Mouse (Mus musculus) liver, adult 2 months (tissue): ENCODE measurements around the gene Rsph9. TPM values are rescaled to one million over a fixed set of nuclear protein-coding genes. Genes with fewer than 3 reads are reported as not detected.

Experiments used
- DNase-seq: peaks from one replicate; pipeline ENCODE4 v3.0.0-alpha.2; 2011; ENCODE audit warnings: low read depth, low spot score; ENCODE audit errors: extremely low read depth
- H3K27ac ChIP-seq: fragments of 200-500 bp; replicated peaks from 2 replicates; pipeline ENCODE4 v1.5.1; 2012; ENCODE audit warnings: low read depth, mild to moderate bottlenecking, control low read depth, inconsistent platforms, low read length; ENCODE audit not compliant: insufficient read depth
- H3K27me3 ChIP-seq: fragments of 200-500 bp; 2 replicates; pipeline ENCODE4 v1.6.1; 2012; ENCODE audit warnings: mild to moderate bottlenecking, moderate library complexity, low read length, inconsistent platforms; ENCODE audit not compliant: control insufficient read depth, insufficient read depth
- H3K36me3 ChIP-seq: fragments of 200-500 bp; 2 replicates; pipeline ENCODE4 v1.6.1; 2012; ENCODE audit warnings: low read length, inconsistent platforms; ENCODE audit not compliant: control insufficient read depth, insufficient read depth
- H3K4me1 ChIP-seq: fragments of 200-500 bp; 2 replicates; pipeline ENCODE4 v1.6.1; 2011; ENCODE audit warnings: low read length; ENCODE audit not compliant: control insufficient read depth, insufficient read depth
- H3K4me3 ChIP-seq: fragments of 200-500 bp; 2 replicates; pipeline ENCODE4 v1.5.1; 2011; ENCODE audit warnings: low read depth, mild to moderate bottlenecking, control low read depth, low read length, moderate library complexity; ENCODE audit not compliant: insufficient read depth
- H3K79me2 ChIP-seq: fragments of 200-500 bp; 2 replicates; pipeline ENCODE4 v1.6.1; 2012; ENCODE audit warnings: inconsistent platforms, mild to moderate bottlenecking, low read length, moderate library complexity; ENCODE audit not compliant: control insufficient read depth, insufficient read depth
- H3K9ac ChIP-seq: fragments of 200-500 bp; 2 replicates; pipeline ENCODE4 v1.6.1; 2012; ENCODE audit warnings: low read depth, mild to moderate bottlenecking, control low read depth, inconsistent platforms, low read length
- CTCF ChIP-seq: fragments of 200-500 bp; IDR thresholded peaks from 2 replicates; pipeline ENCODE4 v1.5.1; 2011; ENCODE audit warnings: low read depth, low read length, control low read depth
- POLR2A ChIP-seq: fragments of 200-500 bp; IDR thresholded peaks from 2 replicates; pipeline ENCODE4 v1.6.1; 2011; ENCODE audit warnings: low read length, control low read depth; ENCODE audit not compliant: insufficient read depth; ENCODE audit errors: extremely low read depth
- WGBS: fragments of 180-500 bp; shearing (Covaris S2); methylation state at CpG from one replicate; pipeline ENCODE4 v1.1.7; 2018; 5-methylcytosine and 5-hydroxymethylcytosine counted together
- polyA plus RNA-seq: library from polyadenylated mRNA; depleted of rRNA; stranded (reverse); fragments of >200 nt; gene quantifications from 2 replicates; pipeline ENCODE4 v1.2.3, GENCODE M21; 2012
- total RNA-seq: library from RNA; depleted of rRNA; stranded (reverse); fragments of >200 nt; gene quantifications from 2 replicates; pipeline ENCODE4 v1.2.3, GENCODE M21; 2014

Gene Rsph9
- total and polyA plus RNA-seq, 2 experiments = 0.83 to 0.93 TPM

DNA sequence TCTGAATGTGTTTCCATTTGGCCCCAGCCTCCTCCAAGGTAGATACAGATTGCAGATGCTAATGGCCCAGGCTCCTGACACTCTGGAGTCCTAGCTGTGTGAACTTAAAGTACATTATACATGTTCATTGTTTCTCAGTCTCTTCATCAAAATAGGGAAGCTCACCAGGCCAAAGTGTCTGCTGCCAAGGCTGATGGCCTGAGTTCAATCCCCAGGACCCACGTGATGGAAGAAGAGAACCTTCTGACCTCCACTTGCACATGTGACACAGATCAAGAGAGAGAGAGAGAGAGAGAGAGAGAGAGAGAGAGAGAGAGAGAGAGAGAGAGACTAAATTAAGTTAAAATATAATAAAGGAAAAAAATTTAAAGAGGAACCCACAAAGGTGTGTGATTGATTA, 52.7 kb downstream of the Rsph9 start:
- Histone ChIP-seq H3K4me3 (no peak overlapping the region), H3K9ac (no peak overlapping the region)
- 35% methylated on average over 1 of the region's 1 CpGs for WGBS

DNA sequence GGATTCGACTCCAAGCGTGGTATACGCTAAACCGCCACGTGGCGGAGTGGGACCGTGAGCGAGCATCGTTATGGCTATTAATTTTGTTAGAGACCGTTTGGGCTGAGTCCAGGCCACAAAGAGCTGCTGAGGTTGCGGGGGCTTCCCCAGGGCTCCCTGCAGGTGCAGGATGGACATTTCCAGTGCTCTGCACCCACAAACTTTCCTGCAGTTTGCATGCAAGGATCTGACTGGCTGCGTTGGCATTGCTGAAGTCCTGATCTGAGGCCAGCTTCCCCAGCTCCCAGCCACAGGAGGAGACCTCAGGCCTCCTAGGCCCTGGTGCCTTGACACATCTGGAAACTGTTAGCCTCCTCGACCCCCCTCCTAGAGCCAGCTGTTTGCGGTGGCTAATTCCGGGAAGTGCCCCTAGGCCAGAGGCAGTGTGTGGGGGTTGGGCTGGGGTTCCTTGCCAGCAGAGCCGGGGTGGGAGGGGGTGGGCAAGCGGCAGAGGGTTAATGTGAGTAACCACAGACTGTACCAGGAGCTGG, 57.6 kb downstream of the Rsph9 start:
- Histone ChIP-seq H3K36me3 (no peaks in the 10 kb centered on the region), H3K27me3 (no peaks in the 10 kb centered on the region), H3K27ac (no peak overlapping the region), H3K4me1 (no peaks in the 10 kb centered on the region), H3K4me3 (no peak overlapping the region), H3K79me2 (no peaks in the 10 kb centered on the region), H3K9ac (no peak overlapping the region)
- TF ChIP-seq CTCF (no peak), POLR2A (no peak)
- no peak for DNase-seq
- WGBS = 70% methylated on average over 17 of the region's 17 CpGs

More for the DNA sequence above, 52.7 kb downstream of the Rsph9 start:
- Histone ChIP-seq H3K36me3 (no peaks in the 10 kb centered on the region), H3K27me3 (no peaks in the 10 kb centered on the region), H3K27ac (no peak overlapping the region), H3K4me1 (no peaks in the 10 kb centered on the region), H3K79me2 (no peaks in the 10 kb centered on the region)
- TF ChIP-seq POLR2A = no peak
- no peak for TF ChIP-seq CTCF
- peak; percentile 65 for DNase-seq

DNA sequence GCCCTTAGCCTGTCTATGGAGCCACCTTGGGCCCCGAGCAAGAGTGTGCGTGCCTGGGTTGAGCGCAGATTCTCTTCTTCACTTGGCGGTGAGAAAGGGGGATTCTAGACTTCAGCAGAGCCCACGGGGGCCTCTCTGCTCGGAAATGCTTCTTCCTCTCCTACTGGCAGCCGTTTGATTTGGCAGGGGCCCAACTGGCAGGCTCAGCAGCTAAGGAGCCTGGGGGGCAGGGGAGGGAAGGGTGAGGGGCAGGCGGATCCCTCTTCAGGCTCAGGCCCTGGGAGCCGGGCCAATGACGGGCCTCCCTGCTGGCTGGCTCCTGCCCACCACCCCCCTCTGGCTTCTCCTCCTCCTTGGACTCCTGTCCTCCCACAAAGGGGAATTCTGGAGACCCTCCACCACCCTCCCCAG, 59.9 kb downstream of the Rsph9 start:
- H3K79me2 ChIP-seq = no peaks in the 10 kb centered on the region
- H3K4me3 ChIP-seq = no peak overlapping the region
- no peak overlapping the region for H3K9ac ChIP-seq
- H3K4me1 ChIP-seq = no peaks in the 10 kb centered on the region
- 36% methylated on average over 10 of the region's 10 CpGs for WGBS
- H3K27ac ChIP-seq = no peak overlapping the region
- TF ChIP-seq POLR2A (no peak), CTCF (no peak)
- no peaks in the 10 kb centered on the region for H3K27me3 ChIP-seq
- no peaks in the 10 kb centered on the region for H3K36me3 ChIP-seq
- DNase-seq = no peak

DNA sequence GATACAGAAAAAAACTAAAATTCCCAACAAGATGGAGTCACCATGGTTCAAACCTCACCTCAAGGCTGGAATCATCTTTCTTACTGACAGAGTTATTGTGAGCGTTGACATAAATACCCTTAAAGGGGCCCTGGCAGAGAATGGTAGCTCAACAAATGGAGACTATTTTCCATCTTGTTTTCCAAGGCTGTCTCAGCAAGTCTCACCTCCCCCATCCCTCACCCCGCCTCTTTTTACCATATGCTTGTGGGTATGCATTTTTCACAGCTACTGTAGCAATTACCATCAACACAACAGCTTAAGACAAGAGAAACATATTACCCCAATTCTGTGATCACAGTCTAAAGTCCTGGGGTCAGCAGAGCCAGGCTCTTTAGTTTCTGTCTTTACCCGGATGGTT, 60.6 kb downstream of the Rsph9 start:
- H3K4me1 ChIP-seq = no peaks in the 10 kb centered on the region
- no peak overlapping the region for H3K9ac ChIP-seq
- H3K27me3 ChIP-seq = no peaks in the 10 kb centered on the region
- H3K36me3 ChIP-seq = no peaks in the 10 kb centered on the region
- WGBS = 87% methylated on average over 3 of the region's 3 CpGs
- H3K27ac ChIP-seq = no peak overlapping the region
- no peaks in the 10 kb centered on the region for H3K79me2 ChIP-seq
- no peak overlapping the region for H3K4me3 ChIP-seq
- no peak for DNase-seq
- no peak for TF ChIP-seq CTCF
- TF ChIP-seq POLR2A = no peak

DNA sequence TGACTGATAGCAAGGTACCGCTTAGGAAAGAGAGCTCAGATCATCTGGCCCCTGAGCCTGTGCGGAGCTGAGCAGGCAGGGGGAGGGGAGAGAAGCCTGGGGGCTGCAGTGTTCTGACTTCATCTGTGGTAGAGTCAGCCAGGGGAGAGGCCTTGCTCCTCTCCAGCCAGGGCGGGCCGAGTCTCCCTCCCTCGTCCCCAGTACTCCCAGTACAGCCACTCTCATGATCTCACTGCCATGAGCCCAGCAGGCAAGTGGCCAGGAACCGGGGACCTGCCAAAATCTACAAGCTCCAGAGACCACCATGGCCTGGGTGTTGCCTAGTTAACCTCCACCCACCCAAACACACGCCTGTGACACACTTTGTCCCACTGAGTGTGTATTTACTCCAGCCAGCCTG, 62.4 kb downstream of the Rsph9 start:
- H3K9ac ChIP-seq = no peak overlapping the region
- no peak overlapping the region for H3K27ac ChIP-seq
- H3K36me3 ChIP-seq = no peaks in the 10 kb centered on the region
- DNase-seq = no peak
- H3K27me3 ChIP-seq = no peaks in the 10 kb centered on the region
- TF ChIP-seq CTCF = no peak
- no peak for TF ChIP-seq POLR2A
- H3K79me2 ChIP-seq = no peaks in the 10 kb centered on the region
- WGBS = 78% methylated on average over 7 of the region's 7 CpGs
- H3K4me1 ChIP-seq = no peaks in the 10 kb centered on the region
- no peak overlapping the region for H3K4me3 ChIP-seq

DNA sequence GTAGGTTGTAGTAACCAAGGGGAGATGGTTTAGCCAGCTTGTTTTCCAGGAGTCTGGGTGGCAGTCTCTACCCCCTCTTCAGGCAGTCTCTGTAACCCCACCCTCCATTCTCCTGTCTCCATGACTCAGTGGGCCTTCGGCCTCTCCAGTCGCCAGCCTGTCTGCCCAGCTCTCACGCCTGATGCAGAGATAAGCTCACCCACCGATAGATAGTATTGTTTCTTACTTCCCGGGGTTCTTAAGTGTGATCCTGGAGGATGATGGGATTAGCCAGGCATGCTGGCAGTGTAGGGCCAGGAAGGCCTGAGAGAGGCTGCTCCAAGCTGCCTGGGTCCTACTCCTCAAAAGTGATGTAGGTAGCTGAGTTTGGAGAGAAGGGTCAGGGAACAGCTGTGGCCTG, 63.0 kb downstream of the Rsph9 start:
- Histone ChIP-seq H3K4me1 (no peaks in the 10 kb centered on the region), H3K27me3 (no peaks in the 10 kb centered on the region), H3K36me3 (no peaks in the 10 kb centered on the region), H3K79me2 (no peaks in the 10 kb centered on the region), H3K27ac (no peak overlapping the region), H3K9ac (no peak overlapping the region), H3K4me3 (no peak overlapping the region)
- TF ChIP-seq POLR2A = no peak
- no peak for TF ChIP-seq CTCF
- 62% methylated on average over 5 of the region's 5 CpGs for WGBS
- no peak for DNase-seq

DNA sequence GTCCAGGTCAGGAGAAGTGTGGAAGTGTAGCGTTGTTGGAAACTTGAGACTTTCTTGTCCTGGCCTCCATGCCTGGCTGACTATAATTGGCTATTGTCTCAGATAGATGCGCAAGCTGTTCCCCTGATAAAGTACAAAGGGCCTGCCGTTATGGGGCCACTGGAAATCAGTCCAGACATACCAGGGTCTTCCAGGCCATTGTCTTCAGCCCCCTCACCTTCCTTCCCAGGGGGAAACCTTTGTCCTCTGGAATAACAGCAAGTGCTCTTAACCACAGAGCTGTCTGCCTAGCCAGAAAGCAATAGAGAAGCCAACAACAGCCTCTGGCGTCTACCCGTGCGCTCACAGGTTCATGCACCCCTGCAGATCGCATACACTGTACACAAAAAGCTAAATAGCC, 63.6 kb downstream of the Rsph9 start:
- H3K4me3 ChIP-seq = no peak overlapping the region
- DNase-seq = no peak
- H3K79me2 ChIP-seq = no peaks in the 10 kb centered on the region
- H3K36me3 ChIP-seq = no peaks in the 10 kb centered on the region
- H3K27ac ChIP-seq = no peak overlapping the region
- WGBS = 88% methylated on average over 7 of the region's 7 CpGs
- H3K9ac ChIP-seq = no peak overlapping the region
- H3K4me1 ChIP-seq = no peaks in the 10 kb centered on the region
- no peaks in the 10 kb centered on the region for H3K27me3 ChIP-seq
- TF ChIP-seq CTCF (no peak), POLR2A (no peak)
